Mouse (Mus musculus) adrenal gland, postnatal 36 days (tissue): ENCODE measurements around the gene Tacr2. TPM values are rescaled to one million over a fixed set of nuclear protein-coding genes. Genes with fewer than 3 reads are reported as not detected.

Experiments
- DNase-seq, 2 experiments: peaks; one replicate each; pipeline ENCODE4 v3.0.0; 2021; ENCODE audit warnings: mixed read lengths in 1 of 2
- total RNA-seq, 2 experiments: library from RNA; stranded (reverse); gene quantifications; 2 replicates each; pipeline ENCODE4 v1.2.3; 2021

The Tacr2 gene
- total RNA-seq, 2 experiments from 2014 or later = 21.9 to 46.0 TPM

- peak; percentile 83 to 85 for DNase-seq
Observed at GRCm38 (mm10) chr10:62300006-62300827, 48.0 kb downstream of the Tacr2 start.

- DNase-seq = no peak
Observed at GRCm38 (mm10) chr10:62305090-62305489, 52.9 kb downstream of the Tacr2 start.

GRCm38 (mm10) chr10:62306483-62306882 lies 54.2 kb downstream of the Tacr2 start:
- no peak for DNase-seq

GRCm38 (mm10) chr10:62308896-62309491 lies 56.8 kb downstream of the Tacr2 start:
- no peak for DNase-seq

- no peak for DNase-seq
Observed at GRCm38 (mm10) chr10:62309593-62309992, 57.4 kb downstream of the Tacr2 start.

GRCm38 (mm10) chr10:62310259-62311039 lies 58.2 kb downstream of the Tacr2 start:
- DNase-seq = no peak

- DNase-seq = peak; percentile 55 to 75
Observed at GRCm38 (mm10) chr10:62311464-62311863, 59.2 kb downstream of the Tacr2 start.

- no peak for DNase-seq
Observed at GRCm38 (mm10) chr10:62313140-62313539, 60.9 kb downstream of the Tacr2 start.

- peak; percentile 33 to 37 for DNase-seq
Observed at GRCm38 (mm10) chr10:62313885-62314424, 61.7 kb downstream of the Tacr2 start.

Other genes with a start within 250 kb of the Tacr2 start
- not detected for gene Neurog3, start 119.3 kb upstream of the Tacr2 start, total RNA-seq
- gene Fam241b, start 108.5 kb upstream of the Tacr2 start, total RNA-seq = 1 to 10 TPM; 2.2 to 5.5 TPM
- gene Tspan15, start 21.2 kb upstream of the Tacr2 start, total RNA-seq = 10 to 100 TPM; 21.1 to 22.7 TPM
- 10 to 100 TPM; 25.3 to 25.9 TPM for gene Hk1, start 127.5 kb downstream of the Tacr2 start, total RNA-seq
- gene Hkdc1, start 170.1 kb downstream of the Tacr2 start, total RNA-seq = not detected
- under 1 TPM; 0.43 to 0.53 TPM for gene 4930507D05Rik, start 197.1 kb downstream of the Tacr2 start, total RNA-seq
- gene Supv3l1, start 197.3 kb downstream of the Tacr2 start, total RNA-seq = 10 to 100 TPM; 28.9 to 34.1 TPM
- 10 to 100 TPM; 50.6 to 59.9 TPM for gene Vps26a, start 234.4 kb downstream of the Tacr2 start, total RNA-seq